Mouse (Mus musculus): ENCODE data around the gene Pnpla7. TPM values are rescaled to one million over a fixed set of nuclear protein-coding genes. Genes with fewer than 3 reads are reported as not detected.

The Pnpla7 gene
- polyA plus RNA-seq, 1 experiment from 2014 or later = 16.7 TPM

- H3K27me3 ChIP-seq (replicated peaks; ENCODE audit: control insufficient read depth, insufficient read depth, low read length) = no peaks in the 10 kb centered on the region
- no peak overlapping the region for H3K4me3 ChIP-seq (ENCODE audit: low read depth, low read length)
- ATAC-seq = no peak
- H3K27ac ChIP-seq (ENCODE audit: low read depth, low read length) = no peak overlapping the region
- no peak for TF ChIP-seq CTCF (IDR thresholded peaks at IDR 0.05; ENCODE audit: low read depth)
- peaks cover 5% of the 10 kb centered on the region; the same call in 1 of the 2 replicates for H3K4me1 ChIP-seq (replicated peaks; ENCODE audit: control insufficient read depth, insufficient read depth, low read length)
- no peaks in the 10 kb centered on the region for H3K36me3 ChIP-seq (ENCODE audit: control insufficient read depth, insufficient read depth)
- 56% methylated on average over 5 of the region's 5 CpGs for WGBS
- no peak overlapping the region for H3K9ac ChIP-seq (ENCODE audit: low read depth, low read length)
- no peaks in the 10 kb centered on the region for H3K9me3 ChIP-seq (ENCODE audit: control insufficient read depth)
- peak overlapping the region; percentile 99 for H3K4me2 ChIP-seq (replicated peaks; ENCODE audit: low read depth)
Measured at GRCm38 (mm10) chr2:24976960-24977359, 1.1 kb downstream of the Pnpla7 start.

DNA sequence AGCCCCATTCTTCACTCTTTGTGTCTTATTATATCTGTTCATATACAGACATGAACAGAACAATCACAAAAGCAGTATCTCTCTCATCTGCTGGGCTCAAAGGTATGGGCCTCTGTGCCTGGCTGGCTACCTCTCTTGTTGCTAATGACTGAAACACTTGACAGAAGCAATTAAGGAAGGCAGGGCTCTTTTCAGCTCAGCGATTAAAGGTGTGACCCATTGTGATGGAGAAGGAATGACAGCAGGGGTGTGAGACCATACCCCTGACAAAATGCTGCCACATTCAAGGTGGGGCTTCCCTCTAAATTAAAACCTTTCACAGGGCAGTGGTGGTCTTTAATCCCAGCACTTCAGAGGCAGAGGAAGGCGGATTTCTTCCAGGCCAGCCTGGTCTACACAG, 11.9 kb downstream of the Pnpla7 start:
- WGBS = 54% methylated on average over 2 of the region's 2 CpGs
- Histone ChIP-seq H3K4me2 (replicated peaks; ENCODE audit: low read depth) (no peak overlapping the region), H3K9ac (ENCODE audit: low read depth, low read length) (no peak overlapping the region), H3K4me3 (ENCODE audit: low read depth, low read length) (no peak overlapping the region), H3K27me3 (replicated peaks; ENCODE audit: control insufficient read depth, insufficient read depth, low read length) (no peaks in the 10 kb centered on the region), H3K27ac (ENCODE audit: low read depth, low read length) (no peak overlapping the region), H3K4me1 (replicated peaks; ENCODE audit: control insufficient read depth, insufficient read depth, low read length) (no peaks in the 10 kb centered on the region), H3K36me3 (ENCODE audit: control insufficient read depth, insufficient read depth) (peaks cover 24% of the 10 kb centered on the region), H3K9me3 (ENCODE audit: control insufficient read depth) (no peaks in the 10 kb centered on the region)
- no peak for TF ChIP-seq CTCF (IDR thresholded peaks at IDR 0.05; ENCODE audit: low read depth)
- no peak for ATAC-seq

DNA sequence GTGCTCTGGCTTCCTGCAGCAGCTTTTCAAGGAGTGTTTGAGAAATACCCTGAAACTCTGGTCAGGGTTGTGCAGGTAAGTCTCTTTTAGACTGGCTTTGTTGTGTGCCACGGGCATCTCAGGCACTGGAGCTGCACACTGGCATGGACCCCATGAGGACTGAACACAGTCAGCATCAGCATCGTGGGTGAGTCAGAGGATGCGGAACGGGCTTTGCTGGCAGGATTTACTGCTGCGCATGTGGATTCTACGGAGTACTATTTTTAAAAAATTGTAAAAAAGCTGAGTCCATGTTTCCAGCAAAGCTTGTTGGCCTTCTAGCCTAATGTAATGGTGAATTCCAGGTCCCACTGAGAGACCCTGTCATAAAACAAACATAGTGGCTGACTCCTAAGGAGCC, 19.5 kb downstream of the Pnpla7 start:
- no peak overlapping the region for H3K4me3 ChIP-seq (ENCODE audit: low read depth, low read length)
- no peaks in the 10 kb centered on the region for H3K27me3 ChIP-seq (replicated peaks; ENCODE audit: control insufficient read depth, insufficient read depth, low read length)
- H3K4me1 ChIP-seq (replicated peaks; ENCODE audit: control insufficient read depth, insufficient read depth, low read length) = no peaks in the 10 kb centered on the region
- no peak for ATAC-seq
- peaks cover 23% of the 10 kb centered on the region; the same call in 1 of the 2 replicates for H3K36me3 ChIP-seq (ENCODE audit: control insufficient read depth, insufficient read depth)
- H3K27ac ChIP-seq (ENCODE audit: low read depth, low read length) = no peak overlapping the region
- TF ChIP-seq CTCF (IDR thresholded peaks at IDR 0.05; ENCODE audit: low read depth) = no peak
- H3K9me3 ChIP-seq (ENCODE audit: control insufficient read depth) = no peaks in the 10 kb centered on the region
- no peak overlapping the region for H3K4me2 ChIP-seq (replicated peaks; ENCODE audit: low read depth)
- H3K9ac ChIP-seq (ENCODE audit: low read depth, low read length) = no peak overlapping the region
- WGBS = 90% methylated on average over 6 of the region's 6 CpGs

DNA sequence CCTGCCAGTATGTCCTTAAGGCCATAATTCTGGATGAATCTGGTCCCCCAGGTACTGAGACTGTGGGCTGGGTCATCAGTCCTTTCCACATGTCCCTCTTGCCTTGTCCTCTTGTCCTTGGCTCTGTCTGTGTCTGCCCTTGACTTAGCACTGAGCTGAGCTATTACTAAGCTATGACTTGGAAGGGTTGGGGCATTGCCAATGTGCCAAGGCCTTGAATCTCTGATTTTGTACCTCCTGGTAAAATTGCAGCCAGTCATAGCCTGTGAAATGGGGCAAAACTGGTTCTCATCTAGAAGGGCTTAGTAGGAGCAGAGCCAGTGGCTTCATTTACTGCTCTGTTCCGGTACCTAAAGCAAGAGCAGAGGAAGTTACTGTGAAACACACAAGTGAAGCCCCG, 20.6 kb downstream of the Pnpla7 start:
- Histone ChIP-seq H3K4me1 (replicated peaks; ENCODE audit: control insufficient read depth, insufficient read depth, low read length) (no peaks in the 10 kb centered on the region), H3K27ac (ENCODE audit: low read depth, low read length) (no peak overlapping the region), H3K36me3 (ENCODE audit: control insufficient read depth, insufficient read depth) (peaks cover 20% of the 10 kb centered on the region; the same call in 1 of the 2 replicates), H3K9me3 (ENCODE audit: control insufficient read depth) (no peaks in the 10 kb centered on the region), H3K9ac (ENCODE audit: low read depth, low read length) (no peak overlapping the region), H3K27me3 (replicated peaks; ENCODE audit: control insufficient read depth, insufficient read depth, low read length) (no peaks in the 10 kb centered on the region), H3K4me2 (replicated peaks; ENCODE audit: low read depth) (no peak overlapping the region), H3K4me3 (ENCODE audit: low read depth, low read length) (no peak overlapping the region)
- 90% methylated on average over 2 of the region's 2 CpGs for WGBS
- no peak for TF ChIP-seq CTCF (IDR thresholded peaks at IDR 0.05; ENCODE audit: low read depth)
- no peak for ATAC-seq

GRCm38 (mm10) chr2:25000544-25001235, 24.9 kb downstream of the Pnpla7 start:
- WGBS = 83% methylated on average over 3 of the region's 3 CpGs
- Histone ChIP-seq H3K9me3 (ENCODE audit: control insufficient read depth) (no peaks in the 10 kb centered on the region), H3K4me1 (replicated peaks; ENCODE audit: control insufficient read depth, insufficient read depth, low read length) (no peaks in the 10 kb centered on the region), H3K4me3 (ENCODE audit: low read depth, low read length) (no peak overlapping the region), H3K9ac (ENCODE audit: low read depth, low read length) (no peak overlapping the region), H3K27ac (ENCODE audit: low read depth, low read length) (no peak overlapping the region), H3K4me2 (replicated peaks; ENCODE audit: low read depth) (no peak overlapping the region), H3K36me3 (ENCODE audit: control insufficient read depth, insufficient read depth) (peaks cover 38% of the 10 kb centered on the region), H3K27me3 (replicated peaks; ENCODE audit: control insufficient read depth, insufficient read depth, low read length) (no peaks in the 10 kb centered on the region)
- ATAC-seq = no peak
- TF ChIP-seq CTCF (IDR thresholded peaks at IDR 0.05; ENCODE audit: low read depth) = peak; percentile 75

GRCm38 (mm10) chr2:25003946-25004786, 28.3 kb downstream of the Pnpla7 start:
- 87% methylated on average over 9 of the region's 9 CpGs for WGBS
- ATAC-seq = no peak
- Histone ChIP-seq H3K27me3 (replicated peaks; ENCODE audit: control insufficient read depth, insufficient read depth, low read length) (no peaks in the 10 kb centered on the region), H3K4me3 (ENCODE audit: low read depth, low read length) (no peak overlapping the region), H3K9ac (ENCODE audit: low read depth, low read length) (no peak overlapping the region), H3K4me1 (replicated peaks; ENCODE audit: control insufficient read depth, insufficient read depth, low read length) (no peaks in the 10 kb centered on the region), H3K36me3 (ENCODE audit: control insufficient read depth, insufficient read depth) (peaks cover 20% of the 10 kb centered on the region), H3K4me2 (replicated peaks; ENCODE audit: low read depth) (no peak overlapping the region), H3K27ac (ENCODE audit: low read depth, low read length) (no peak overlapping the region), H3K9me3 (ENCODE audit: control insufficient read depth) (no peaks in the 10 kb centered on the region)
- TF ChIP-seq CTCF (IDR thresholded peaks at IDR 0.05; ENCODE audit: low read depth) = no peak

Data from intestine, postnatal 0 days (tissue).